Mouse (Mus musculus): ENCODE results near the gene Gpc6. TPM values are rescaled to one million over a fixed set of nuclear protein-coding genes. Genes with fewer than 3 reads are reported as not detected.
A peak's percentile ranks its signal among the peaks of the same experiment; 100 is the strongest.

The Gpc6 gene
- polyA plus RNA-seq, 1 experiment from 2014 or later, result 36.7 TPM

DNA sequence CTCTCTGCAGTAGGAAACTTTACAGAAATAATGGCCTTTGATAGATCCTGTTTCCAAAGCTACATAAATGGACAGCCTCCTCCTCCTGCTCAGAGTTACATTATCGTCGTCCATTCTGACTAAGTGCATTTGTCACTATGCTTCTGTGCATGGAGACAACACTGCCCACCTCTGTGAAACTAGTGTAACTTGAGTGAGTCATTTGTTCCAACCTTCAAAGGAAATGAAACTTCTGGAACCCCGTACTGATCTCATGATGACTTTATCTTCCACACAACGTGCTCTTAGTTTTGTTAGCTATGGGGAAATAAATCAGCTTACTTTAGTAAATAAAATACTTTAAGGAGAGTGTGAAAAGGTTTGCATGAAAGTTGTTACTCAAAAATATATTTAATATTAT lies 50.1 kb downstream of the Gpc6 start:
- Histone ChIP-seq H3K9me3 (ENCODE audit: control insufficient read depth, low read length) (no peaks in the 10 kb centered on the region), H3K4me1 (replicated peaks; ENCODE audit: control insufficient read depth, insufficient read depth, low read length) (no peaks in the 10 kb centered on the region), H3K4me3 (ENCODE audit: low read depth, low read length) (no peak overlapping the region), H3K27me3 (ENCODE audit: control insufficient read depth, insufficient read depth, low read length) (no peaks in the 10 kb centered on the region), H3K9ac (ENCODE audit: low read length) (no peak overlapping the region), H3K4me2 (ENCODE audit: low read depth, low read length, severe bottlenecking) (no peak overlapping the region), H3K36me3 (ENCODE audit: control insufficient read depth, insufficient read depth, low read length) (no peaks in the 10 kb centered on the region), H3K27ac (ENCODE audit: low read depth, low read length) (no peak overlapping the region)
- ATAC-seq (replicated peaks; ENCODE audit: low FRiP score), result no peak
- no peak for DNase-seq (ENCODE audit: low spot score)
- WGBS, result 87% methylated on average over 4 of the region's 4 CpGs

DNA sequence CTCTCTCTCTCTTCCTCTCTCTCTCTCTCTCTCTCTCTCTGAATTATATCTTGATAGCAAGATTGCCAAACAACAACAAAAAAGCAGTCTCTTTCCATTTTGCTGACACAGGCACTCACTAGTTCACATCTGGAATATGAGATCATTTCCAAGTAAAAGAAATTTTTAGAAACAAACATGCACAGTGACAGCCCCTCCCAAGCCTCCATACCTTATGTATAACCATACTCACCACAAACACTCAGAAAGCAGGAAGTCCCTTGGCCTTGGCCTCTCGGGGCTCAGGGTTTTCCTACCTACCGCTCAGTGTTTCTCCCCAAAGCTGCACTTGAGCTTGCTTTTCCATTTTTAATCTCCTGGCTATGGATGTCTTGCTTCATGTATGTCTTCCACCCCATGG lies 52.1 kb downstream of the Gpc6 start:
- DNase-seq (ENCODE audit: low spot score) (no peak), ATAC-seq (replicated peaks; ENCODE audit: low FRiP score) (no peak)
- Histone ChIP-seq H3K4me1 (replicated peaks; ENCODE audit: control insufficient read depth, insufficient read depth, low read length) (no peaks in the 10 kb centered on the region), H3K4me2 (ENCODE audit: low read depth, low read length, severe bottlenecking) (no peak overlapping the region), H3K27me3 (ENCODE audit: control insufficient read depth, insufficient read depth, low read length) (no peaks in the 10 kb centered on the region), H3K9me3 (ENCODE audit: control insufficient read depth, low read length) (no peaks in the 10 kb centered on the region), H3K27ac (ENCODE audit: low read depth, low read length) (no peak overlapping the region), H3K4me3 (ENCODE audit: low read depth, low read length) (no peak overlapping the region), H3K36me3 (ENCODE audit: control insufficient read depth, insufficient read depth, low read length) (no peaks in the 10 kb centered on the region), H3K9ac (ENCODE audit: low read length) (no peak overlapping the region)
- 92% methylated on average over 2 of the region's 2 CpGs for WGBS

DNA sequence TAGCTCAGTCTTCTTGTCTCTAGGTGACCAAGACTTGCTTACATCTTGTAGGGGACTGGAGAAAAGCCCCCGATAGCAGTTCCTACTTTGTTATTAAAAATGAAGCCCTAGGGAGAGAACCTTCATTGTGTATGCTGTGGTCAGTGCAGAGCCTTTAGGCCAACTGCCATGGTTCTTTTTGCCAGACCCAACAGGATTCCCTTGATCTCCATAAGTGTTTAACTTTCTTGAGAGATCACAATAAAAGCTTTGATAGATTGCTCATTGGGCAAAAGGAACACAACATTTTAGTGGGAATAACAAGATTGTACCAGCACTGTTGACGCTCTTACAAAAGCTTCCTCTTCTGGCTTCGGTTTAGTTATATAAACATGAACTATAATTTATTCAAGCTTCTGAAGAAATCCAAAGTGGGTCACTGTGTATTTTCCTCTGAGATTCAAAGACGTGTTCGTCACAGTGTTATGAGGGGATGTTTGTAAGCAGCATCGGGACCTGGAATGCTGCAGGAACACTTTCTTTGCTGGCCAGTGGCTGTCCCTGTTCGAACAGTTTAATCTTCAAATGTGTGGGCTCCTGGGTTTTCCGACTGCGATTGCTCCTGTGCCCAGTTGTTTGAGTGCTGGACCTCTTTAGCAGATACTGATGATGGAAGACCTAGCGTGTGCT lies 54.7 kb downstream of the Gpc6 start:
- DNase-seq (ENCODE audit: low spot score) (no peak), ATAC-seq (replicated peaks; ENCODE audit: low FRiP score) (no peak)
- Histone ChIP-seq H3K27me3 (ENCODE audit: control insufficient read depth, insufficient read depth, low read length) (no peaks in the 10 kb centered on the region), H3K4me1 (replicated peaks; ENCODE audit: control insufficient read depth, insufficient read depth, low read length) (no peaks in the 10 kb centered on the region), H3K4me3 (ENCODE audit: low read depth, low read length) (no peak overlapping the region), H3K36me3 (ENCODE audit: control insufficient read depth, insufficient read depth, low read length) (no peaks in the 10 kb centered on the region), H3K9me3 (ENCODE audit: control insufficient read depth, low read length) (no peaks in the 10 kb centered on the region), H3K9ac (ENCODE audit: low read length) (no peak overlapping the region), H3K4me2 (ENCODE audit: low read depth, low read length, severe bottlenecking) (no peak overlapping the region), H3K27ac (ENCODE audit: low read depth, low read length) (no peak overlapping the region)
- WGBS, result 91% methylated on average over 10 of the region's 10 CpGs

DNA sequence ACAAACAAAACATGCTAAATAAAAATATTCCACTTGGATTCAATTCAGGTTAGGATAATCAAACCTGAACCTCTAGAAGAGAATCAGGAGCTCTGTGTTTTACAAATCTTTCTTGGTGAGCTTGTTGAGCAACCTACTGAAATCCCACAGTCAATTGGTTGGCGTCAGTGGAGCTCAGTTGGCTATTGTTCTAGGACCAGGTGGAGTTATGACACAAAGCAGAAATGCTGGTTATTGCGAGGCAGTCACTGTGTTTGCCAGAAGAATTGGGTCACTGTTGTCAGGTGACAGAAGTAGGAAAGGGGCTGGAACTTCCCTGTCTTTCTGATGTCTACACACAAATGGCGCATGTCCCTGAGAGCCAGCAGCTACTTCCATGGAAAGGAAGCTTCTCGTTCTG lies 56.6 kb downstream of the Gpc6 start:
- Histone ChIP-seq H3K27ac (ENCODE audit: low read depth, low read length) (no peak overlapping the region), H3K9ac (ENCODE audit: low read length) (no peak overlapping the region), H3K9me3 (ENCODE audit: control insufficient read depth, low read length) (no peaks in the 10 kb centered on the region), H3K4me3 (ENCODE audit: low read depth, low read length) (no peak overlapping the region), H3K36me3 (ENCODE audit: control insufficient read depth, insufficient read depth, low read length) (no peaks in the 10 kb centered on the region), H3K4me1 (replicated peaks; ENCODE audit: control insufficient read depth, insufficient read depth, low read length) (no peaks in the 10 kb centered on the region), H3K4me2 (ENCODE audit: low read depth, low read length, severe bottlenecking) (no peak overlapping the region), H3K27me3 (ENCODE audit: control insufficient read depth, insufficient read depth, low read length) (no peaks in the 10 kb centered on the region)
- no peak for ATAC-seq (replicated peaks; ENCODE audit: low FRiP score)
- no peak for DNase-seq (ENCODE audit: low spot score)
- 86% methylated on average over 4 of the region's 4 CpGs for WGBS

DNA sequence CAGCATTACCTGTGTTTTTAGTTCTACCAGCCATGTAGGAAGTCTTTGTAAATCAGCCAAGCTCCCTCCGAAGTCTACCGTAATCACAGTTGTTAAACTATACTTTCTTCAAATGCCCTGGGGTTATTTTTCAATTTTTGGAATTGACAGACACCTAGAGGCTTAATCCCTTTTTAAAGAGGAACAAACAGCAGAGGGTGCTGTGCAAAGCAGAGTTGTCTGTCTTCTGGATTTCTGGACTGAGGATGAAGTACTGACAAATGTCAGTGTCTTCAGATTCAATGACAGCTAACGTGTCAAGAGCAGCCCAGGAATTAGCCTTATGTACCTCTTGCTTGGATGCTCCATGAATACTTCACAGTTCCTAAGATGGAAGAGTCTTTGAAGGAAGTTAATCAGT lies 62.2 kb downstream of the Gpc6 start:
- no peaks in the 10 kb centered on the region for H3K9me3 ChIP-seq (ENCODE audit: control insufficient read depth, low read length)
- no peak overlapping the region for H3K9ac ChIP-seq (ENCODE audit: low read length)
- WGBS, result 82% methylated on average over 3 of the region's 3 CpGs
- H3K4me3 ChIP-seq (ENCODE audit: low read depth, low read length), result no peak overlapping the region
- H3K27ac ChIP-seq (ENCODE audit: low read depth, low read length), result no peak overlapping the region
- H3K36me3 ChIP-seq (ENCODE audit: control insufficient read depth, insufficient read depth, low read length), result no peaks in the 10 kb centered on the region
- DNase-seq (ENCODE audit: low spot score), result no peak
- no peak for ATAC-seq (replicated peaks; ENCODE audit: low FRiP score)
- no peaks in the 10 kb centered on the region for H3K4me1 ChIP-seq (replicated peaks; ENCODE audit: control insufficient read depth, insufficient read depth, low read length)
- no peaks in the 10 kb centered on the region for H3K27me3 ChIP-seq (ENCODE audit: control insufficient read depth, insufficient read depth, low read length)
- H3K4me2 ChIP-seq (ENCODE audit: low read depth, low read length, severe bottlenecking), result no peak overlapping the region

DNA sequence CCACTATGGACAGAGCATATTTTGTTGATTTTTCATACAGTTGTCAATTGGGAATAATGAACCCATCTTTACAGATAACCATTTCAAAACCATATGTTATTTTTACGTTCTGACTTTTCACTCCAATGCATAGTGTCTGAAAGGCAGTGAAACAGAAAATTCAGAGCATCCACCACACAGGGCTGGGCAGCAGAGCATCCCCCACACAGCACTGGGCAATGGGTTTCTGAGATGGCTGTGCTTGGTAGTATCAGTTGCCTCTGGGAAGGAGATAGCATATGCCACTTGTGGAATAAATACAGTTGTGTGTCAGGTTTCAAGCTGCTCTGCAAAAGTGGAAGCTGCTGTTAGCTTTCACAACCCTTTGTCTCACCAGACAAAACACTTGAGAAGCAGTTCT lies 75.3 kb downstream of the Gpc6 start:
- 81% methylated on average over 1 of the region's 1 CpGs for WGBS
- H3K4me1 ChIP-seq (replicated peaks; ENCODE audit: control insufficient read depth, insufficient read depth, low read length), result no peaks in the 10 kb centered on the region
- no peak for ATAC-seq (replicated peaks; ENCODE audit: low FRiP score)
- no peak for DNase-seq (ENCODE audit: low spot score)
- no peaks in the 10 kb centered on the region for H3K27me3 ChIP-seq (ENCODE audit: control insufficient read depth, insufficient read depth, low read length)
- H3K27ac ChIP-seq (ENCODE audit: low read depth, low read length), result no peak overlapping the region
- H3K9me3 ChIP-seq (ENCODE audit: control insufficient read depth, low read length), result no peaks in the 10 kb centered on the region
- no peak overlapping the region for H3K4me3 ChIP-seq (ENCODE audit: low read depth, low read length)
- H3K4me2 ChIP-seq (ENCODE audit: low read depth, low read length, severe bottlenecking), result no peak overlapping the region
- no peak overlapping the region for H3K9ac ChIP-seq (ENCODE audit: low read length)
- H3K36me3 ChIP-seq (ENCODE audit: control insufficient read depth, insufficient read depth, low read length), result no peaks in the 10 kb centered on the region

DNA sequence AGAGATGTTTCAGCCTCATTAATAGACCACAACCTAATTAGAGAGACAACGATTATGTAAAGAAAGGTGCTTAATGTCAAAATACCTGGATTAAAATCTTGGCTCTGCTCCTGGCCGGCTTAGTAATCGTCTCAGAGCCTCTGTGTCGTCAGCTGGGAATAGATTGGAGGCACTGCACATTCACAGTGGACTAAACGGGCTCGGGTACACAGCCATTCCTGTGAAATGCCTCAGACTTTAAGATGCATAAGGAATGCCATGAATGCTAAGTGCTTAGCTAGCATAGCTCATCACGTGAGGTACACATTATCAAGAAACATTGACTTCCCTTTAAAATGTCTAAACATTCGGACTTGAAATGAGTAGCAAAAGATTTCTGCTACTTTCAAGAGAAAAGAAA lies 77.2 kb downstream of the Gpc6 start:
- WGBS, result 81% methylated on average over 8 of the region's 8 CpGs
- H3K27ac ChIP-seq (ENCODE audit: low read depth, low read length), result no peak overlapping the region
- H3K9ac ChIP-seq (ENCODE audit: low read length), result no peak overlapping the region
- H3K4me3 ChIP-seq (ENCODE audit: low read depth, low read length), result no peak overlapping the region
- H3K9me3 ChIP-seq (ENCODE audit: control insufficient read depth, low read length), result no peaks in the 10 kb centered on the region
- ATAC-seq (replicated peaks; ENCODE audit: low FRiP score) (no peak), DNase-seq (ENCODE audit: low spot score) (no peak)
- no peaks in the 10 kb centered on the region for H3K4me1 ChIP-seq (replicated peaks; ENCODE audit: control insufficient read depth, insufficient read depth, low read length)
- no peaks in the 10 kb centered on the region for H3K36me3 ChIP-seq (ENCODE audit: control insufficient read depth, insufficient read depth, low read length)
- no peaks in the 10 kb centered on the region for H3K27me3 ChIP-seq (ENCODE audit: control insufficient read depth, insufficient read depth, low read length)
- H3K4me2 ChIP-seq (ENCODE audit: low read depth, low read length, severe bottlenecking), result no peak overlapping the region

DNA sequence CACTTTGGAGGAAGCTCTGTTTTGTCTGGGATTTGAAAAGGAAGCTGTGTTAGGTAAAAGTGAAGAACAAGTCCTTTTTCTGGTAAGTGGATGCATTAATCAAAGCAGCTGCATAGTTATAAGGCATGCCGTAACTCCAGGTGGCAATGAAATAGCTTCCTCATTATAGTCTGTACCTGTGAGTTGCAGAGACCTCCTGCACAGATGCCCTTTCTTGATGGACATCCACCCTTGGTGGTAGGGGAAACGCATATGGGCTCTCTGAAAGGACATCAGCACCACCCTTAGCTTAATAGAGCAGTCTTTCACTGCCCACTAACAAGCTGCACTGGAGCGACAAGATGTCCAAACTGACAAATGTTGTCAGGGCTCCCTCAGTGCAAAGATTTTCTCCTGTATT lies 83.7 kb downstream of the Gpc6 start:
- Histone ChIP-seq H3K27ac (ENCODE audit: low read depth, low read length) (no peak overlapping the region), H3K4me2 (ENCODE audit: low read depth, low read length, severe bottlenecking) (no peak overlapping the region), H3K27me3 (ENCODE audit: control insufficient read depth, insufficient read depth, low read length) (no peaks in the 10 kb centered on the region), H3K9me3 (ENCODE audit: control insufficient read depth, low read length) (no peaks in the 10 kb centered on the region; the same call in 1 of the 2 replicates), H3K9ac (ENCODE audit: low read length) (no peak overlapping the region), H3K4me3 (ENCODE audit: low read depth, low read length) (no peak overlapping the region), H3K4me1 (replicated peaks; ENCODE audit: control insufficient read depth, insufficient read depth, low read length) (no peaks in the 10 kb centered on the region; the same call in 1 of the 2 replicates), H3K36me3 (ENCODE audit: control insufficient read depth, insufficient read depth, low read length) (no peaks in the 10 kb centered on the region)
- 65% methylated on average over 3 of the region's 3 CpGs for WGBS
- DNase-seq (ENCODE audit: low spot score) (no peak), ATAC-seq (replicated peaks; ENCODE audit: low FRiP score) (0 out of 2 replicates have a peak, but pooled peaks have one; percentile 33)

DNA sequence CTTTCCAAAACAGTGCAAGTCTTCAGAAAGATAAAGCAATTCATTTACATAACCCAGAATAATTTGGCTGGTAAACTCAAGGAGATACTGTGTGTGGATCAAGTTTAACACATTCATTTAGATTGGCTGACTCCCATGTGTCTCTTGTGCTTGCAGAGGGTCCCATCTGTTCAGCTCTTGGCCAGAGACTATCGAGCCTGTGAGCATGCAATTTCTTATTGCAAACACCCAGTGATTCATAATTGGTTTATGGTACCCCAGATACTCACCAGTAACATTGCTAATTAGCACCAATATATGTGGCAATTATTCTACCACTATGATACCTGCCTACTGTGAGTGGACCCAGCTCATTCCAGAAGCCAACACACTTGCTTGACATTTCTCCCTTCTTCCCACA lies 87.9 kb downstream of the Gpc6 start:
- no peaks in the 10 kb centered on the region for H3K9me3 ChIP-seq (ENCODE audit: control insufficient read depth, low read length)
- DNase-seq (ENCODE audit: low spot score) (no peak), ATAC-seq (replicated peaks; ENCODE audit: low FRiP score) (no peak)
- no peak overlapping the region for H3K4me3 ChIP-seq (ENCODE audit: low read depth, low read length)
- peaks cover 9% of the 10 kb centered on the region; the same call in 1 of the 2 replicates for H3K4me1 ChIP-seq (replicated peaks; ENCODE audit: control insufficient read depth, insufficient read depth, low read length)
- 77% methylated on average over 1 of the region's 1 CpGs for WGBS
- no peaks in the 10 kb centered on the region for H3K36me3 ChIP-seq (ENCODE audit: control insufficient read depth, insufficient read depth, low read length)
- no peak overlapping the region for H3K27ac ChIP-seq (ENCODE audit: low read depth, low read length)
- no peak overlapping the region for H3K9ac ChIP-seq (ENCODE audit: low read length)
- no peaks in the 10 kb centered on the region for H3K27me3 ChIP-seq (ENCODE audit: control insufficient read depth, insufficient read depth, low read length)
- no peak overlapping the region for H3K4me2 ChIP-seq (ENCODE audit: low read depth, low read length, severe bottlenecking)

All from forebrain, embryonic 11.5 days (tissue).